Mouse (Mus musculus): ENCODE results near the gene Mpg.

The Mpg gene

GRCm38 (mm10) chr11:32201922-32202685 lies 24.2 kb upstream of the Mpg start:
- in situ Hi-C loops (cut with MboI, MseI): loop anchor here (5.0 kb wide), 1 partner anchor 835 kb away; no protein-coding TSS in a partner anchor

- in situ Hi-C loops (cut with MboI, MseI): no loop called here
Observed at GRCm38 (mm10) chr11:32205058-32205873, 21.0 kb upstream of the Mpg start, which contains the start of gene Snrnp25. Snrnp25 (plus strand) TSS chr11:32205415.

- in situ Hi-C loops (cut with MboI, MseI): no loop called here
Observed at GRCm38 (mm10) chr11:32210623-32211022, 15.7 kb upstream of the Mpg start.

- in situ Hi-C loops (cut with MboI, MseI): no loop called here
Observed at GRCm38 (mm10) chr11:32215372-32216162, 10.7 kb upstream of the Mpg start.

GRCm38 (mm10) chr11:32216851-32217250 lies 9.5 kb upstream of the Mpg start:
- in situ Hi-C loops (cut with MboI, MseI): no loop called here

- in situ Hi-C loops (cut with MboI, MseI): no loop called here
Observed at GRCm38 (mm10) chr11:32218501-32219050, 7.7 kb upstream of the Mpg start.

GRCm38 (mm10) chr11:32219287-32219686 lies 7.0 kb upstream of the Mpg start:
- in situ Hi-C loops (cut with MboI, MseI): no loop called here

- in situ Hi-C loops (cut with MboI, MseI): no loop called here
Observed at GRCm38 (mm10) chr11:32220607-32221224, 5.6 kb upstream of the Mpg start.

GRCm38 (mm10) chr11:32221225-32221950 lies 4.9 kb upstream of the Mpg start:
- in situ Hi-C loops (cut with MboI, MseI): no loop called here

GRCm38 (mm10) chr11:32221951-32222409 lies 4.3 kb upstream of the Mpg start, which contains the start of gene Rhbdf1:
Rhbdf1 (minus strand) TSS chr11:32222300.
- in situ Hi-C loops (cut with MboI, MseI): no loop called here

- in situ Hi-C loops (cut with MboI, MseI): no loop called here
Observed at GRCm38 (mm10) chr11:32222570-32223194, 3.6 kb upstream of the Mpg start.

- in situ Hi-C loops (cut with MboI, MseI): no loop called here
Observed at GRCm38 (mm10) chr11:32223297-32223967, 2.9 kb upstream of the Mpg start.

- in situ Hi-C loops (cut with MboI, MseI): no loop called here
Observed at GRCm38 (mm10) chr11:32224468-32225139, 1.7 kb upstream of the Mpg start.

- in situ Hi-C loops (cut with MboI, MseI): no loop called here
Observed at GRCm38 (mm10) chr11:32225222-32226104, 842 bp upstream of the Mpg start.

- in situ Hi-C loops (cut with MboI, MseI): no loop called here
Observed at GRCm38 (mm10) chr11:32227041-32227440, 736 bp downstream of the Mpg start.

- in situ Hi-C loops (cut with MboI, MseI): no loop called here
Observed at GRCm38 (mm10) chr11:32227555-32227954, 1.2 kb downstream of the Mpg start.

GRCm38 (mm10) chr11:32228292-32228845 lies 2.1 kb downstream of the Mpg start:
- in situ Hi-C loops (cut with MboI, MseI): no loop called here
